ENCODE assay signal across 8 mouse cellular contexts in genomic region chr13:73160289-73160688, GRCm38 (mm10).
DNase-seq lines count a peak whose midpoint lies in the region; ATAC-seq and TF ChIP-seq lines count a peak whose summit lies in the region.

No protein-coding gene starts in this region.

- peak overlapping the region; percentile 36 for H3K4me3 ChIP-seq in left cerebral cortex, adult 2 months

- DNase-seq in adrenal gland, adult (ENCODE audit: inconsistent age in 2 of 2, low spot score in 1 of 2), result peak; percentile 66 to 86
- DNase-seq in embryo, embryonic 10 days (ENCODE audit: low spot score), result peak; percentile 92
- DNase-seq in gastrocnemius, postnatal 14 days, result peak; percentile 81
- peak; percentile 41 for DNase-seq in hindlimb bud, embryonic 11.5 days (ENCODE audit: extremely low spot score, low read depth, low spot score)
- peak; percentile 72 to 83 for DNase-seq in left cerebral cortex, adult 2 months (ENCODE audit: extremely low spot score in 1 of 2, low spot score in 2 of 2)
- peak; percentile 73 for DNase-seq in right cerebral cortex, postnatal 25 days

- peak; percentile 88 for TF ChIP-seq CTCF in left cerebral cortex, adult 2 months (IDR thresholded peaks at IDR 0.05)

- intact Hi-C loops in gastrocnemius, postnatal 14 days (cut with DNase I; ENCODE audit: low total_unique reads), result no loop called here
- intact Hi-C loops in left cerebral cortex, adult 2 months (cut with DNase I), result loop anchor here (2.0 to 5.0 kb wide), 2 partner anchors 147 to 245 kb away; no protein-coding TSS in a partner anchor

- H3K27ac ChIP-seq in left cerebral cortex, adult 2 months, result no peak overlapping the region

- peak; percentile 59 for ATAC-seq in megakaryocyte, adult 5-6 weeks (ENCODE audit: poor library complexity, severe bottlenecking)
- no peak for ATAC-seq in inflammation-experienced regulatory T-cells, adult 6 months

Comparison
In these comparisons a context has a peak if more than half of its experiments do, and no peak if none do; other contexts are left out.
1. DNase-seq: peak in every context shown above with its lines; median percentile 92 in embryo, embryonic 10 days; 81 in gastrocnemius, postnatal 14 days; 78 in left cerebral cortex, adult 2 months; 76 in adrenal gland, adult; 73 in right cerebral cortex, postnatal 25 days; 41 in hindlimb bud, embryonic 11.5 days.